Mouse (Mus musculus) lung, embryonic 14.5 days (tissue): ENCODE results near the gene Bola1. TPM values are rescaled to one million over a fixed set of nuclear protein-coding genes. Genes with fewer than 3 reads are reported as not detected.
A peak's percentile ranks its signal among the peaks of the same experiment; 100 is the strongest.

Experiments
- ATAC-seq: fragments of 200-750 bp; cut with Nextera tagmentation; 2 replicates; pipeline ENCODE4 v1.8.0; 2017; ENCODE audit warnings: mild to moderate bottlenecking, moderate TSS enrichment, moderate library complexity; ENCODE audit not compliant: insufficient read depth
- DNase-seq: peaks from one replicate; pipeline ENCODE4 v3.0.0-alpha.2; 2015
- H3K27ac ChIP-seq: fragments of 300-500 bp; sonication (generic); 2 replicates; pipeline ENCODE4 v1.5.1; 2014; ENCODE audit warnings: low read depth, mild to moderate bottlenecking, moderate library complexity
- H3K27me3 ChIP-seq: fragments of 300-500 bp; sonication (generic); 2 replicates; pipeline ENCODE4 v1.6.1; 2014; ENCODE audit warnings: low read length, control low read depth; ENCODE audit not compliant: insufficient read depth
- H3K36me3 ChIP-seq: fragments of 300-500 bp; sonication (generic); 2 replicates; pipeline ENCODE4 v1.6.1; 2014; ENCODE audit warnings: control low read depth; ENCODE audit not compliant: insufficient read depth
- H3K4me1 ChIP-seq: fragments of 300-500 bp; sonication (generic); 2 replicates; pipeline ENCODE4 v1.6.1; 2014; ENCODE audit warnings: antibody characterized with exemption, control low read depth; ENCODE audit not compliant: insufficient read depth
- H3K4me2 ChIP-seq: fragments of 300-500 bp; sonication (generic); 2 replicates; pipeline ENCODE4 v1.6.1; 2014; ENCODE audit warnings: mild to moderate bottlenecking
- H3K4me3 ChIP-seq: fragments of 300-500 bp; sonication (generic); 2 replicates; pipeline ENCODE4 v1.5.1; 2014; ENCODE audit warnings: low read depth, low read length
- H3K9ac ChIP-seq: fragments of 300-500 bp; sonication (generic); 2 replicates; pipeline ENCODE4 v1.6.1; 2014
- H3K9me3 ChIP-seq: fragments of 300-500 bp; sonication (generic); 2 replicates; pipeline ENCODE4 v1.6.1; 2016; ENCODE audit warnings: low read depth, low read length, control low read depth
- CTCF ChIP-seq: IDR thresholded peaks from 2 replicates; pipeline ENCODE4 v1.5.1; 2016; ENCODE audit warnings: antibody characterized with exemption, low read depth
- WGBS: fragments of 180-500 bp; shearing (Covaris S2); extraction: QIAGEN DNeasy Blood & Tissue Kit; methylation state at CpG from one replicate; pipeline ENCODE4 v1.1.7; 2014; 5-methylcytosine and 5-hydroxymethylcytosine counted together
- microRNA-seq: library from miRNA; unstranded; fragments of <30 nt; microRNA quantifications from one replicate; pipeline ENCODE4, GENCODE M21; 2016; ENCODE audit warnings: borderline number of aligned reads
- polyA plus RNA-seq: library from polyadenylated mRNA; unstranded; fragments of >200 nt; fragmentation: Nextera tagmentation; extraction: Ambion mirVana; gene quantifications from 2 replicates; pipeline ENCODE4 v1.2.1, GENCODE M21; 2014

Gene Bola1
- polyA plus RNA-seq, 1 experiment from 2014 or later = 57.6 TPM

- Histone ChIP-seq H3K27ac (0 out of 2 replicates have a peak overlapping the region, but pooled peaks have one; percentile 5), H3K4me3 (no peak overlapping the region), H3K4me1 (peaks cover 10% of the 10 kb centered on the region), H3K4me2 (peak overlapping the region; percentile 92; the same call in 1 of the 2 replicates), H3K9me3 (no peaks in the 10 kb centered on the region), H3K36me3 (peaks cover 16% of the 10 kb centered on the region), H3K9ac (no peak overlapping the region), H3K27me3 (no peaks in the 10 kb centered on the region)
- 66% methylated on average over 4 of the region's 4 CpGs for WGBS
- no peak for ATAC-seq
- DNase-seq = no peak
- no peak for TF ChIP-seq CTCF
Measured at GRCm38 (mm10) chr3:96159820-96160219, 59.7 kb downstream of the Bola1 start.

DNA sequence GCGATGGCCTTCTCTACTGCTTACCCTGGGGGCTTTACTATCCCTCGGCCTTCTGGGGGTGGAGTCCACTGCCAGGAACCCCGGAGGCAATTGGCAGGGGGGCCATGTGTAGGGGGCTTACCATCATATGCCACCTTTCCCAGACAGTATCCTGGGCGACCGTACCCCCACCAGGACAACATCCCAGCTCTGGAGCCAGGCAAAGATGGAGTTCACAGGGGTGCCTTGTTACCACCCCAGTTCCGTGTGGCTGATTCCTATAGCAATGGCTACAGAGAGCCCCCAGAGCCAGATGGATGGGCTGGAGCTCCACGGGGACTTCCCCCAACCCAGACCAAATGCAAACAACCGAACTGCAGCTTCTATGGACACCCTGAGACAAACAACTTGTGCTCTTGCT, 64.0 kb downstream of the Bola1 start:
- Histone ChIP-seq H3K27me3 (no peaks in the 10 kb centered on the region), H3K9ac (no peak overlapping the region), H3K27ac (no peak overlapping the region), H3K4me3 (no peak overlapping the region), H3K9me3 (no peaks in the 10 kb centered on the region), H3K36me3 (peaks cover 57% of the 10 kb centered on the region), H3K4me2 (no peak overlapping the region), H3K4me1 (peaks cover 9% of the 10 kb centered on the region; the same call in 1 of the 2 replicates)
- TF ChIP-seq CTCF = no peak
- WGBS = 77% methylated on average over 8 of the region's 8 CpGs
- no peak for ATAC-seq
- no peak for DNase-seq

DNA sequence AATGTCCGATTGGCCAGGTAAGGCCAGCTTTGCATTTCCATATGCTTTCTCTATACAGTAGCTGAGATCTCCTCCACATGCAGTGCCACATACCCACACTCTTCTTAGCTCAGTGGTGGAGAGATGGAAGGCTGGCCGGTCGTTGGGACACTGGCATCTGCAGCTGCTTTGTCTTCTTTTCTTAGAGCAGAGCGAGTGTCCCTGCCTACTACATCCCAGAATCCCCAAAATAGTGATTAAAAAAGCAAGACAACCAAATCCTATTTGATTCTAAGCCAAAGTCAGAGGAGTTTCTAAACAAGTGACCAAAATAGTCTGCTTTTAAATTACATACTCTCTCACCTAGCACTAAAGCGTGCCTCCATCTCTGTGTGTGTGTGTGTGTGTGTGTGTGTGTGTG, 66.9 kb downstream of the Bola1 start:
- Histone ChIP-seq H3K4me1 (no peaks in the 10 kb centered on the region), H3K4me3 (no peak overlapping the region), H3K9me3 (no peaks in the 10 kb centered on the region), H3K4me2 (no peak overlapping the region), H3K27me3 (no peaks in the 10 kb centered on the region), H3K27ac (no peak overlapping the region), H3K9ac (no peak overlapping the region), H3K36me3 (peaks cover 69% of the 10 kb centered on the region)
- ATAC-seq (no peak), DNase-seq (no peak)
- TF ChIP-seq CTCF = no peak
- WGBS = 90% methylated on average over 5 of the region's 5 CpGs

GRCm38 (mm10) chr3:96151836-96152235, 67.7 kb downstream of the Bola1 start:
- no peak overlapping the region for H3K9ac ChIP-seq
- peaks cover 69% of the 10 kb centered on the region for H3K36me3 ChIP-seq
- 82% methylated on average over 7 of the region's 7 CpGs for WGBS
- H3K4me3 ChIP-seq = no peak overlapping the region
- DNase-seq (no peak), ATAC-seq (no peak)
- H3K27me3 ChIP-seq = no peaks in the 10 kb centered on the region
- no peak overlapping the region for H3K27ac ChIP-seq
- H3K9me3 ChIP-seq = no peaks in the 10 kb centered on the region
- no peaks in the 10 kb centered on the region for H3K4me1 ChIP-seq
- TF ChIP-seq CTCF = no peak
- H3K4me2 ChIP-seq = no peak overlapping the region

DNA sequence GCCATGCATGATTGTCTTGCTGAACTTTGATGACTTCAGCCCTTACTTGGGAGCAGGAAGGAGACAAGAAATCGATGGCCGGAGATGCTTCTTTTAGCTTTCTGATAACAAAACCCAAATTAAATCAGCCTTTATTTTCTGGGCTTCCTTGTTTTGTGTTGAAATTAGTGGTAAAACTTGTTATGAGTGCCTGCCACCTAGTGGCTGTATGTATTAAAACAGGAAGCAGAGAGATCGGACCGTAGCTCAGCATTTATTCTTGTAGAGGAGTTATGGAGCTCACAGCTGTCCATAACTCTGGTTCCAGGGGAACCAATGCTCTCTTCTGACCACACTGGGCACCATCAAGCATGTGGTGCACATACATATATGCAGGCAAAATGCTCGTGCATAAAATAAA, 71.6 kb downstream of the Bola1 start:
- DNase-seq (peak; percentile 90), ATAC-seq (no peak)
- no peak overlapping the region for H3K9ac ChIP-seq

More for the DNA sequence above, 71.6 kb downstream of the Bola1 start:
- peak; percentile 76 for TF ChIP-seq CTCF
- WGBS = 18% methylated on average over 5 of the region's 5 CpGs
- no peaks in the 10 kb centered on the region for H3K9me3 ChIP-seq
- no peak overlapping the region for H3K4me3 ChIP-seq
- H3K27ac ChIP-seq = no peak overlapping the region
- peaks cover 67% of the 10 kb centered on the region for H3K36me3 ChIP-seq
- no peaks in the 10 kb centered on the region for H3K4me1 ChIP-seq
- no peak overlapping the region for H3K4me2 ChIP-seq
- no peaks in the 10 kb centered on the region for H3K27me3 ChIP-seq

Small RNA genes lying within 50 kb of the gene (microRNA-seq; reads per million reads assigned to microRNA genes)
- gene Gm44492 (not detected), gene Gm47311 (not detected), gene Gm47313 (not detected)

Other genes starting within 250 kb of the Bola1 start
- 36.7 and 37.0 TPM in 2 replicates for gene Plekho1, start 223.7 kb downstream of the Bola1 start, polyA plus RNA-seq
- 18.6 and 19.7 TPM in 2 replicates for gene Vps45, start 161.2 kb downstream of the Bola1 start, polyA plus RNA-seq
- 18.9 and 21.3 TPM in 2 replicates for gene Otud7b, start 115.2 kb downstream of the Bola1 start, polyA plus RNA-seq
- gene Mtmr11, start 57.7 kb downstream of the Bola1 start, polyA plus RNA-seq = 13.0 and 16.6 TPM in 2 replicates
- 196 and 210 TPM in 2 replicates for gene Sf3b4, start 47.4 kb downstream of the Bola1 start, polyA plus RNA-seq
- 3.6 and 5.8 TPM in 2 replicates for gene Sv2a, start 38.6 kb downstream of the Bola1 start, polyA plus RNA-seq
- not detected in 2 replicates for gene Hist2h2ab, start 156 bp upstream of the Bola1 start, polyA plus RNA-seq
- gene Hist2h2ac, start 1.2 kb upstream of the Bola1 start, polyA plus RNA-seq = 10.8 and 11.9 TPM in 2 replicates
- gene Hist2h2be, start 1.4 kb upstream of the Bola1 start, polyA plus RNA-seq = 5.9 and 6.4 TPM in 2 replicates
- 11.5 and 14.4 TPM in 2 replicates for gene Hist2h3c2, start 19.4 kb upstream of the Bola1 start, polyA plus RNA-seq
- gene Hist2h2aa2, start 20.6 kb upstream of the Bola1 start, polyA plus RNA-seq = 49.7 and 55.6 TPM in 2 replicates
- 13.0 and 15.7 TPM in 2 replicates for gene Hist2h2aa1, start 25.8 kb upstream of the Bola1 start, polyA plus RNA-seq
- 0.30 and 2.3 TPM in 2 replicates for gene Hist2h3c1, start 27.0 kb upstream of the Bola1 start, polyA plus RNA-seq
- 11.3 and 16.6 TPM in 2 replicates for gene Hist2h4, start 43.6 kb upstream of the Bola1 start, polyA plus RNA-seq
- 100 and 111 TPM in 2 replicates for gene Hist2h3b, start 48.9 kb upstream of the Bola1 start, polyA plus RNA-seq
- 23.2 and 26.7 TPM in 2 replicates for gene Hist2h2bb, start 50.0 kb upstream of the Bola1 start, polyA plus RNA-seq
- 3.3 and 3.9 TPM in 2 replicates for gene Fcgr1, start 74.3 kb upstream of the Bola1 start, polyA plus RNA-seq
- gene BC107364, start 232.6 kb upstream of the Bola1 start, polyA plus RNA-seq = not detected in 2 replicates